Mouse (Mus musculus) MEL (cell line): ENCODE measurements around the gene Amn1. TPM values are rescaled to one million over a fixed set of nuclear protein-coding genes. Genes with fewer than 3 reads are reported as not detected.
"Not testable (repeated sequence)": the region's sequence is repeated elsewhere in the genome, so short reads cannot be mapped to it uniquely, and the experiment has no call there.

ENCODE experiments used
- DNase-seq: peaks from one replicate; pipeline ENCODE4 v3.0.0; 2011; ENCODE audit warnings: low read depth, low spot score
- H3K27ac ChIP-seq: 2 replicates; pipeline ENCODE4 v1.5.1; 2012; ENCODE audit warnings: low read depth, mild to moderate bottlenecking, control low read depth, low read length, moderate library complexity; ENCODE audit not compliant: control insufficient read depth
- H3K27me3 ChIP-seq, 2 experiments: fragments of 150-350 bp in 1 of 2; sonication (generic) in 1 of 2; 2 replicates each; pipeline ENCODE4 v1.6.1; 2012; ENCODE audit warnings: low read length in 2 of 2, mild to moderate bottlenecking in 2 of 2, improper control_type of control experiment in 1 of 2, moderate library complexity in 1 of 2; ENCODE audit not compliant: insufficient read depth in 2 of 2, control insufficient read depth in 1 of 2
- H3K36me3 ChIP-seq, 2 experiments: 2 replicates each; pipeline ENCODE4 v1.6.1; 2012 to 2014; ENCODE audit warnings: low read length in 2 of 2, improper control_type of control experiment in 1 of 2, inconsistent platforms in 1 of 2, mild to moderate bottlenecking in 1 of 2; ENCODE audit not compliant: insufficient read depth in 2 of 2, control insufficient read depth in 1 of 2
- H3K4me1 ChIP-seq, 2 experiments: fragments of 150-350 bp in 1 of 2; sonication (generic) in 1 of 2; 2 replicates each; pipeline ENCODE4 v1.6.1; 2012; ENCODE audit warnings: low read length in 2 of 2, improper control_type of control experiment in 1 of 2, mild to moderate bottlenecking in 1 of 2; ENCODE audit not compliant: insufficient read depth in 2 of 2, control insufficient read depth in 1 of 2
- H3K4me3 ChIP-seq, 2 experiments: fragments of 150-350 bp in 1 of 2; sonication (generic) in 1 of 2; 2 replicates each; pipeline ENCODE4 v1.5.1; 2012; ENCODE audit warnings: low read depth in 2 of 2, low read length in 2 of 2, mild to moderate bottlenecking in 2 of 2, moderate library complexity in 2 of 2, control low read depth in 1 of 2, improper control_type of control experiment in 1 of 2; ENCODE audit not compliant: control insufficient read depth in 1 of 2, insufficient read depth in 1 of 2
- H3K79me2 ChIP-seq: 2 replicates; pipeline ENCODE4 v1.6.1; 2012; ENCODE audit warnings: mild to moderate bottlenecking, low read length, moderate library complexity; ENCODE audit not compliant: control insufficient read depth, poor library complexity, insufficient read depth
- H3K9ac ChIP-seq: 2 replicates; pipeline ENCODE4 v1.6.1; 2012; ENCODE audit warnings: low read depth, mild to moderate bottlenecking, control low read depth, low read length, moderate library complexity; ENCODE audit not compliant: control insufficient read depth, poor library complexity, severe bottlenecking
- H3K9me3 ChIP-seq: fragments of 150-350 bp; sonication (generic); replicated peaks from 2 replicates; pipeline ENCODE4 v1.6.1; 2012; ENCODE audit warnings: mild to moderate bottlenecking, low read length, improper control_type of control experiment, moderate library complexity; ENCODE audit not compliant: insufficient read depth
- E2F4 ChIP-seq: IDR thresholded peaks from 2 replicates; pipeline ENCODE4 v1.6.1; 2011; ENCODE audit warnings: low read depth, low read length, improper control_type of control experiment, borderline replicate concordance
- ELF1 ChIP-seq: IDR thresholded peaks from 2 replicates; pipeline ENCODE4 v1.6.1; 2014; ENCODE audit warnings: low read depth, mild to moderate bottlenecking, inconsistent platforms, low read length, improper control_type of control experiment, moderate library complexity
- MAX ChIP-seq: IDR thresholded peaks from 2 replicates; pipeline ENCODE4 v1.6.1; 2011; ENCODE audit warnings: low read length, improper control_type of control experiment
- MAZ ChIP-seq: IDR thresholded peaks from 2 replicates; pipeline ENCODE4 v1.6.1; 2012; ENCODE audit warnings: low read depth, mild to moderate bottlenecking, inconsistent platforms, low read length, improper control_type of control experiment
- MYB ChIP-seq: IDR thresholded peaks from 2 replicates; pipeline ENCODE4 v1.6.1; 2011; ENCODE audit warnings: mild to moderate bottlenecking, low read depth, low read length, improper control_type of control experiment
- NRF1 ChIP-seq: IDR thresholded peaks from 2 replicates; pipeline ENCODE4 v1.6.1; 2014; ENCODE audit warnings: low read depth, mild to moderate bottlenecking, inconsistent platforms, low read length, improper control_type of control experiment, moderate library complexity; ENCODE audit not compliant: poor library complexity, insufficient read depth, severe bottlenecking
- RAD21 ChIP-seq: IDR thresholded peaks from 2 replicates; pipeline ENCODE4 v1.6.1; 2011; ENCODE audit warnings: mild to moderate bottlenecking, low read depth, low read length, improper control_type of control experiment
- SIN3A ChIP-seq: IDR thresholded peaks from 2 replicates; pipeline ENCODE4 v1.6.1; 2012; ENCODE audit warnings: low read length, improper control_type of control experiment, inconsistent platforms
- TAL1 ChIP-seq: IDR thresholded peaks from 2 replicates; pipeline ENCODE4 v1.6.1; 2012; ENCODE audit warnings: mild to moderate bottlenecking, inconsistent platforms, low read length, moderate library complexity, mixed read lengths
- UBTF ChIP-seq: IDR thresholded peaks from 2 replicates; pipeline ENCODE4 v1.6.1; 2012; ENCODE audit warnings: low read depth, mild to moderate bottlenecking, inconsistent platforms, low read length, improper control_type of control experiment, moderate library complexity, borderline replicate concordance; ENCODE audit not compliant: insufficient read depth
- ZC3H11A ChIP-seq: IDR thresholded peaks from 2 replicates; pipeline ENCODE4 v1.6.1; 2012; ENCODE audit warnings: low read depth, mild to moderate bottlenecking, inconsistent platforms, low read length, improper control_type of control experiment
- ZMIZ1 ChIP-seq: IDR thresholded peaks from 2 replicates; pipeline ENCODE4 v1.6.1; 2012; ENCODE audit warnings: low read depth, mild to moderate bottlenecking, inconsistent platforms, low read length, improper control_type of control experiment, moderate library complexity
- polyA plus RNA-seq, 2 experiments: library from polyadenylated mRNA; stranded (reverse) in 1 of 2; unstranded in 1 of 2; fragments of >175 nt in 1 of 2; fragments of >200 nt in 1 of 2; gene quantifications; 2 replicates each; pipeline versions ENCODE4 v1.2.1 to v1.2.4; 2012; ENCODE audit warnings: low replicate concordance in 2 of 2, low read depth in 1 of 2; ENCODE audit not compliant: insufficient read length in 2 of 2, insufficient read depth in 1 of 2, missing spikeins in 1 of 2
- total RNA-seq: library from RNA; depleted of rRNA; stranded (reverse); fragments of 300-350 nt; gene quantifications from 2 replicates; pipeline ENCODE4 v1.2.3, GENCODE M21; 2012

Amn1 gene
- total and polyA plus RNA-seq, 3 experiments, result 2.7 TPM; not detected in 1

DNA sequence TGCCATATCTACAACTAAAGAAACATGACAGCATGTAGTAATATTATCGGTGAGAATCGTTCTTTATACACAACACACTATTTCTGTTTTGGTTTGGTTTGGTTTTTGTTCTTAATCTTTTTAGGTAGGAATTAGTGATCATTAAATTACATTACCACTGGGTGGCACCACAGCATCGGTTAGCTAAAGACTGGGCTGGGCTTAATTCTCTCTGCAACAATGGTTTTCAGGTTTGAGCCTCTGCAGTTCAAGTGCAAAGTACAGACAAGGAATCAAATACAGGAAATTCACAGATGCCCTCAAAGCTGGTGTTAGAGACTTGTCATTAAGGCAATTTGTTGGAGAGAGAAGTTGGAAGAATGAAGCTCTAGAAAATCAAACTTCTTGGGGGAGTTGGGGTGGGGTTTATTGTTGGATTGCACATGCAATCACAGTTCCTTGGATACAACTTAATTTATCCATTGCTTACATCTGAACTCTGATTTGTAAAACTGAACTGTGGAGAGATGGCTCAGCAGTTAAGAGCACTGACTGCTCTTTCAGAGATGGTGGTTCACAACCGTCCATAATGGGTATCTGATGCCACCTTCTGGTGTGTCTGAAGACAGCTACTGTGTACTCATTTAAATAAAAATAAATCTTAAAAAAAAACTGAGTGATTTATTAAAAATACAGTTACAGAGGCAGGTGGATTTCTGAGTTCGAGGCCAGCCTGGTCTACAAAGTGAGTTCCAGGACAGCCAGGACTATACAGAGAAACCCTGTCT is 56.0 kb downstream of the Amn1 start (continued):
- TF ChIP-seq NRF1, result no peak

DNA sequence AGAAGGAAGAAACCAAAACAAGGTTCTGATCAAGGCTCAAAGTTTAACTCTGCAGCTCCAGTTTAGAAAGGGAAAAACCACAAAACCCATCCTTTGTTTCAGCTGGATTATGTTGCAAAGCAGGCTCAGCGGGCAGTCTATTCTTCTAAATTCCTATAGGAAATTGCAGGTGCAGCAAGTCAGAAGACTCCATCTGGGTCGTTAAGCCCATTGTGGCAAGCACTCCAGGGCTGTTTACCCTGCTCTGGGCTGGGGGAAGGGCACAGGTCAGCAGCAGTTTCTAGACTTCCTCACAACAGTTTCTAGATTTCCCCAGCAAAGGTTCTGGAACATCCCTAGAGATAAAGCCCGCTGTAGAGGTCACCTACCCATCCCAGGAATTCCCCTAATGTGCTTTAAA is 57.4 kb downstream of the Amn1 start:
- Histone ChIP-seq H3K9me3 (no peaks in the 10 kb centered on the region), H3K36me3 (0 out of 4 replicates have a peak, but pooled peaks cover 0 to 2% of the 10 kb centered on the region in 2 experiments), H3K27ac (no peak overlapping the region), H3K4me3 (no peak overlapping the region), H3K79me2 (no peaks in the 10 kb centered on the region), H3K27me3 (no peaks in the 10 kb centered on the region), H3K4me1 (peaks cover 0 to 11% of the 10 kb centered on the region in 2 experiments; a peak in 3 of 4 replicates), H3K9ac (no peak overlapping the region)
- no peak for DNase-seq
- TF ChIP-seq RAD21 (no peak), MAZ (no peak), ZMIZ1 (no peak), TAL1 (no peak), ELF1 (no peak), E2F4 (no peak), ZC3H11A (no peak), MYB (no peak), UBTF (no peak), SIN3A (no peak), MAX (no peak)

DNA sequence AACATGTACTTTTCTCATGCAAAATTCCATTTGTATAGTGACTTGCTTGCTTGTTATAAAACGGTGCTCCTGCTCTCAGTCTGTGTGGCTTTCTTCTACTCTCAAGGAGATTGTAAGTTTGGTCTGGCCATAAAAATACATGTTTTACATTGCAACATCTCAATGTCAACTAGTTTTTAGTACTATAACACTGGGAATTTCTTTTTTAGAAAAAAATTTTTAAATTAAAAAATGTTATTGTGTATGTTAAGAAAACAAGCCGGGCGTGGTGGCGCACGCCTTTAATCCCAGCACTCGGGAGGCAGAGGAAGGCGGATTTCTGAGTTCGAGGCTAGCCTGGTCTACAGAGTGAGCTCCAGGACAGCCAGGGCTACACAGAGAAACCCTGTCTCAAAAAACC is 58.6 kb downstream of the Amn1 start, which contains the start of gene Gm10203:
TSS of gene Gm10203 (plus strand) at position 301 of the 400 bp plus-strand sequence.
- not testable (repeated sequence) for H3K9me3 ChIP-seq, H3K79me2 ChIP-seq, H3K4me3 ChIP-seq, H3K27me3 ChIP-seq, DNase-seq, H3K36me3 ChIP-seq, H3K27ac ChIP-seq, H3K9ac ChIP-seq
- H3K4me1 ChIP-seq, result peaks cover 2 to 15% of the 10 kb centered on the region in 2 experiments
